Mouse (Mus musculus) heart, embryonic 16.5 days (tissue): Measurements from ENCODE around the gene Tmem175. TPM values are rescaled to one million over a fixed set of nuclear protein-coding genes. Genes with fewer than 3 reads are reported as not detected.

Source experiments
- ATAC-seq: fragments of 200-750 bp; cut with Nextera tagmentation; replicated peaks from 2 replicates; pipeline ENCODE4 v1.8.0; 2017; ENCODE audit warnings: moderate number of reproducible peaks; ENCODE audit not compliant: insufficient read depth, low FRiP score; ENCODE audit errors: extremely low read depth
- H3K27ac ChIP-seq: fragments of 300-500 bp; sonication (generic); 2 replicates; pipeline ENCODE4 v1.5.1; 2014; ENCODE audit warnings: mild to moderate bottlenecking, low read length, control low read depth, moderate library complexity
- H3K27me3 ChIP-seq: fragments of 300-500 bp; sonication (generic); 2 replicates; pipeline ENCODE4 v1.6.1; 2014; ENCODE audit warnings: low read length, mixed read lengths; ENCODE audit not compliant: control insufficient read depth, insufficient read depth
- H3K36me3 ChIP-seq: fragments of 300-500 bp; sonication (generic); 2 replicates; pipeline ENCODE4 v1.6.1; 2014; ENCODE audit not compliant: control insufficient read depth, insufficient read depth
- H3K4me1 ChIP-seq: fragments of 300-500 bp; sonication (generic); 2 replicates; pipeline ENCODE4 v1.6.1; 2014; ENCODE audit warnings: low read length, mixed read lengths; ENCODE audit not compliant: control insufficient read depth, insufficient read depth
- H3K4me2 ChIP-seq: fragments of 300-500 bp; sonication (generic); 2 replicates; pipeline ENCODE4 v1.6.1; 2014; ENCODE audit warnings: low read depth, mild to moderate bottlenecking, control low read depth, low read length
- H3K4me3 ChIP-seq: fragments of 300-500 bp; sonication (generic); 2 replicates; pipeline ENCODE4 v1.5.1; 2014; ENCODE audit warnings: mild to moderate bottlenecking, control low read depth, low read length
- H3K9ac ChIP-seq: fragments of 300-500 bp; sonication (generic); 2 replicates; pipeline ENCODE4 v1.6.1; 2014; ENCODE audit warnings: low read length, control low read depth
- H3K9me3 ChIP-seq: fragments of 300-500 bp; sonication (generic); replicated peaks from 2 replicates; pipeline ENCODE4 v1.6.1; 2016; ENCODE audit warnings: low read length; ENCODE audit not compliant: control insufficient read depth
- WGBS: fragments of 180-500 bp; shearing (Covaris S2); extraction: QIAGEN DNeasy Blood & Tissue Kit; methylation state at CpG from one replicate; pipeline ENCODE4 v1.1.7; 2014; 5-methylcytosine and 5-hydroxymethylcytosine counted together
- polyA plus RNA-seq: library from polyadenylated mRNA; unstranded; fragments of >200 nt; fragmentation: Nextera tagmentation; extraction: Ambion mirVana; gene quantifications from 2 replicates; pipeline ENCODE4 v1.2.1, GENCODE M21; 2015

The Tmem175 gene
- polyA plus RNA-seq, 1 experiment from 2014 or later, result 19.7 TPM

DNA sequence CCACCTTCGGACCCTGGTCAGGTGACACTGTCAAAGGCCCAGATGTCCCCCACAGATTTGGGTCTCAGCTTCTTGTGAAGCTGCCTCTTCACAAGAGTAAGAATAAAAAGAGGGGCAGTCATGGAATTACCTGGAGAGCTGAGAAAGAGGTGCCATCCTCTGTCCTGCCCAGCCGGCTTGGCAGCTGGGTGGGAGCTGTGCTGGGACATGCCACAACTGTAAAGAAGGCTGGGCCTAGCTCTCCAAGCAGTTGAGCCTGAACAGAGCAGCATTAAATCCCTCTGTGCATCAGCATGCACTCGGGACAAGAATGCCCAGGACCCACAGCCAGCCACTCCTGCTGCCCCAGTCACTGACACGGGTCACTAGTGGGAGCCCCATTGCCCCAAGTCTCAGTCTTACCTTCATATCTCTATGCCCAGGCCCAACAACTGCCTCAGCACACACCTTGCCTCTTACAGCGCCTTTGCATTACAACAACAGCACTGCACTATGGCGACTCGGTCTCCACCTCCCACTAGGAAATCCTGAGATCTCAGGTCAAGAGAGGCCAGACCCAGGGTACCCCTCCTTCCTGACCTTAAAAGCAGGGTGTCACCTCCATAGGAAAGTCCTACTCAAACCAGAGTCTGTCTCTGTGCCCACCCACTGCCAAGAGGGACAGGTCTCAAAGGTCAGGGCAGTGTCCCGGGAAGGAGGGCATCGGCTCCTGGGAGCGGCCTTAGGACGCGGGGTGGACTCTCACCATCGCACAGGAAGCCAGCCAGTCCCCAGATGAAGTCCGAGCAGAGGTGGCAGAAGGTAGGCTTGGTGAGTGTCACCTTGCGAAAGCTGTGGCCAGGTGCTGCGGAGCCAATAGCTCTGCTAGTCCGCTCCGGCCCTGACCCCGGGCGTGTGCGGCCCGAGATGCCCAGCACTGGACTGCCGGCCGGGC, 30.4 kb downstream of the Tmem175 start, which contains the start of gene Idua:
Gene Idua, plus strand, starts transcription at position 634 of the 934 bp plus-strand sequence.
- Histone ChIP-seq H3K36me3 (peaks cover 9% of the 10 kb centered on the region), H3K27ac (peak within 1 kb of the TSS; percentile 39; the same call in 1 of the 2 replicates), H3K4me3 (peak within 1 kb of the TSS; percentile 97), H3K9me3 (no peaks in the 10 kb centered on the region), H3K4me2 (peak within 1 kb of the TSS; percentile 83), H3K9ac (peak within 1 kb of the TSS; percentile 97), H3K27me3 (0 out of 2 replicates have a peak, but pooled peaks cover 2% of the 10 kb centered on the region), H3K4me1 (peaks cover 11% of the 10 kb centered on the region)
- 11% methylated on average over 24 of the region's 24 CpGs for WGBS
- peak; percentile 43 for ATAC-seq

DNA sequence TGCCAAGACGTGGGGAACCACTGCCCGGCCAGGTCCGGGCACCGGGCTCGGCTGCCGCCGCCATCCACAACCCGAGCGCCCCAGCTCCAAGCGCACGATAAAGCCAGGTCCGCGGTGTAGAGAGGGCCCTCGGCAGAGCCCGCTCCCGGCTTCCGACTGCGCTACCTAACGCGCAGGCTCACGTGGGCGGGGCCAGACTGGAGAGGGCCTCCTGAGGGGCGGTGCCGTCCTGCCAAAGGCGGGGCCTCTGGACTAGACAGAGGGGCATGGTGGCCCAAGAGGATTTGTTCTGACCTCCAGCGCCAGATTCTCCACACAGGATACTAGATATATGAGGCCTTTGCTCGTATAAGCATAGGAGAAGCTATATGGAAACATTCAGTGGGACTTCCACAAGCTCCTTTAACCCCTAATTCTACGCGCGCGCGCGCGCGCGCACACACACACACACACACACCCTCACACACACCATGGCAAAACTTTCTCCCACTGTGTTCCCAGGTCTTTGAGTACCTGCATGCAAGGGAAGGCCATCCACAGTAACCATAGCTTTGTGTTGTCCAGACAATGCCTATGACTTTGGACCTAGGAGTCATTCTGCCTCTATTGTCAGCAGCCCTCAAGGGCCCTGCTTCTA, 31.2 kb downstream of the Tmem175 start:
- Histone ChIP-seq H3K27ac (peak overlapping the region; percentile 39; the same call in 1 of the 2 replicates), H3K9ac (peak overlapping the region; percentile 97), H3K4me3 (peak overlapping the region; percentile 97), H3K4me1 (peaks cover 11% of the 10 kb centered on the region), H3K36me3 (peaks cover 6% of the 10 kb centered on the region; the same call in 1 of the 2 replicates), H3K9me3 (no peaks in the 10 kb centered on the region), H3K4me2 (peak overlapping the region; percentile 83), H3K27me3 (0 out of 2 replicates have a peak, but pooled peaks cover 2% of the 10 kb centered on the region)
- peak; percentile 99 for ATAC-seq
- 13% methylated on average over 36 of the region's 36 CpGs for WGBS

GRCm38 (mm10) chr5:108662772-108663171, 33.2 kb downstream of the Tmem175 start:
- no peaks in the 10 kb centered on the region for H3K36me3 ChIP-seq
- no peaks in the 10 kb centered on the region for H3K9me3 ChIP-seq
- H3K4me3 ChIP-seq, result no peak overlapping the region
- no peak for ATAC-seq
- no peak overlapping the region for H3K27ac ChIP-seq
- 76% methylated on average over 4 of the region's 4 CpGs for WGBS
- H3K4me1 ChIP-seq, result peaks cover 11% of the 10 kb centered on the region
- 0 out of 2 replicates have a peak, but pooled peaks cover 2% of the 10 kb centered on the region for H3K27me3 ChIP-seq
- no peak overlapping the region for H3K4me2 ChIP-seq
- no peak overlapping the region for H3K9ac ChIP-seq

GRCm38 (mm10) chr5:108665066-108665465, 35.5 kb downstream of the Tmem175 start:
- Histone ChIP-seq H3K27ac (no peak overlapping the region), H3K9me3 (no peaks in the 10 kb centered on the region), H3K4me3 (no peak overlapping the region), H3K4me1 (peaks cover 13% of the 10 kb centered on the region), H3K4me2 (no peak overlapping the region), H3K9ac (no peak overlapping the region), H3K36me3 (no peaks in the 10 kb centered on the region), H3K27me3 (0 out of 2 replicates have a peak, but pooled peaks cover 2% of the 10 kb centered on the region)
- ATAC-seq, result no peak
- 29% methylated on average over 3 of the region's 3 CpGs for WGBS

- H3K4me1 ChIP-seq, result peaks cover 12% of the 10 kb centered on the region
- no peak overlapping the region for H3K27ac ChIP-seq
- H3K36me3 ChIP-seq, result peaks cover 12% of the 10 kb centered on the region
- 0 out of 2 replicates have a peak, but pooled peaks cover 2% of the 10 kb centered on the region for H3K27me3 ChIP-seq
- 60% methylated on average over 2 of the region's 2 CpGs for WGBS
- H3K4me3 ChIP-seq, result no peak overlapping the region
- no peak overlapping the region for H3K9ac ChIP-seq
- no peaks in the 10 kb centered on the region for H3K9me3 ChIP-seq
- no peak overlapping the region for H3K4me2 ChIP-seq
- ATAC-seq, result no peak
Observed at GRCm38 (mm10) chr5:108667370-108667769, 37.8 kb downstream of the Tmem175 start.

- H3K4me3 ChIP-seq, result peak overlapping the region; percentile 68
- peaks cover 12% of the 10 kb centered on the region for H3K4me1 ChIP-seq
- H3K27ac ChIP-seq, result peak overlapping the region; percentile 88
- peaks cover 21% of the 10 kb centered on the region for H3K36me3 ChIP-seq
- peak overlapping the region; percentile 90 for H3K9ac ChIP-seq
- no peaks in the 10 kb centered on the region for H3K9me3 ChIP-seq
- 0 out of 2 replicates have a peak, but pooled peaks cover 2% of the 10 kb centered on the region for H3K27me3 ChIP-seq
- H3K4me2 ChIP-seq, result peak overlapping the region; percentile 88
- ATAC-seq, result no peak
- WGBS, result 18% methylated on average over 3 of the region's 3 CpGs
Observed at GRCm38 (mm10) chr5:108668387-108668932, 38.9 kb downstream of the Tmem175 start.

DNA sequence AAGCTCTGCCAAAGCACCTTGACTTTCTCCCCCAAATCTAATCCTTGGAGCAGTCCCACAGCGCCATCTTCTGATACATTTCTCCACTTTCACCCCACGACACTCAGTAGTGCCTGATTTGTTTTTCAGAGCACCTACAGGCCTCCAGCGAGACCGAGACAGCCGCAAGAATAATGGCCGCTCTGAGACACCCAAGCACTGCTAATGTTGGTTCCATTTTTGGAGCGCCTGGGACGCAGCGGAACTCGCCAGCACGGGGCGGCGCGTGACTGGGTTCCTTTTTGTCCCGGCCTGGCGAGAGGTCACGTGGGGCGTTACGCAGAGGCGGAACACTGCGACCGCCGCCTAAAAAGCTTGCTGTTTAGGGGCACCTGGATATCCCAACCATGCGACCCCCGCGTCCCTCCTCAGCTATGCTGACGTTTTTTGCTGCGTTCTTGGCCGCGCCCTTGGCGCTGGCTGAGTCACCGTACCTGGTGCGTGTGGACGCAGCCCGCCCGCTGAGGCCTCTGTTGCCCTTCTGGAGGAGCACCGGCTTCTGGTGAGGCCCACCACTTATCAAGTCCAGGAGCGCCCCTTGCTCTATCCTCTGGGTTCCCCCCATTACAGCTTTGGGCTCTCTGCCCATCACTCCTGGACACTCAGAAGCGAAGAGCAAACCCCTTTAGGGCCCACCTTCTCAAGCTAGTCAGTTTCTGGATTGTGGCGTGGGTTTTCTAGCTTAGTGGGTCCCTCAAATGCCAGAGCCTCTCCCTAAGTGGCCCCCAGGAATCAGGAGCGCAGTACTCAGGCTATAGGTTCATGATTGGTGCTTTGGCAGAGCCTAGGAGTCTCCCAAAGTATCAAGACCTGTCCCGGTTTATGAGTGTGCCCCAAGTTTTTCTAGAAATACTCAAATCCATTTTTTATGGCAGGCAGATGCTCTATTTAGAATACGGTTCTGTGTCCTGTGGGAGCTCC, 39.7 kb downstream of the Tmem175 start, which contains the start of gene Dgkq:
Gene Dgkq, minus strand, starts transcription at position 696 of the 960 bp plus-strand sequence.
- H3K27me3 ChIP-seq, result 0 out of 2 replicates have a peak, but pooled peaks cover 2% of the 10 kb centered on the region
- WGBS, result 5% methylated on average over 43 of the region's 43 CpGs
- H3K36me3 ChIP-seq, result peaks cover 21% of the 10 kb centered on the region
- peak within 1 kb of the TSS; percentile 88 for H3K27ac ChIP-seq
- peak within 1 kb of the TSS; percentile 88 for H3K4me2 ChIP-seq
- peak within 1 kb of the TSS; percentile 68 for H3K4me3 ChIP-seq
- peak within 1 kb of the TSS; percentile 90 for H3K9ac ChIP-seq
- peaks cover 12% of the 10 kb centered on the region for H3K4me1 ChIP-seq
- ATAC-seq, result peak; percentile 87
- no peaks in the 10 kb centered on the region for H3K9me3 ChIP-seq

DNA sequence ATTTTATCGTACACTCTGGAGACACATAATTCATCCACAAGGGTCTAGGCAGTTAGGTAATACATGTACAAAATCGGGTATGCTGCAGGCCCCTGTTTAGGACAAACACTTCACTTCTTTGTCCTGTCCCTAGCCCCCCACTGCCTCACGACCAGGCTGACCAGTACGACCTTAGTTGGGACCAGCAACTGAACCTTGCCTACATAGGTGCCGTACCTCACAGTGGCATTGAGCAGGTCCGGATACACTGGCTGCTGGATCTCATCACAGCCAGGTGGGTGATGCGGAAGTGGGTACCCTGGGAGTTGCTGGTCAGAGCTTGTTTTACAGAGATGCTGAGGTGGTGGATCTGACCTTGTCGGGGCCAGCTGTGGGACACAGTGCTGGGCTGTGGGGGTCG, 40.4 kb downstream of the Tmem175 start:
- peak overlapping the region; percentile 68 for H3K4me3 ChIP-seq
- peak overlapping the region; percentile 90 for H3K9ac ChIP-seq
- no peak for ATAC-seq
- no peak overlapping the region for H3K27ac ChIP-seq
- H3K36me3 ChIP-seq, result peaks cover 21% of the 10 kb centered on the region
- H3K27me3 ChIP-seq, result no peaks in the 10 kb centered on the region
- H3K9me3 ChIP-seq, result no peaks in the 10 kb centered on the region
- peaks cover 12% of the 10 kb centered on the region for H3K4me1 ChIP-seq
- peak overlapping the region; percentile 88 for H3K4me2 ChIP-seq
- WGBS, result 74% methylated on average over 9 of the region's 9 CpGs
